Mouse (Mus musculus): ENCODE measurements around the gene Asxl2.
"Not testable (repeated sequence)": the region's sequence is repeated elsewhere in the genome, so short reads cannot be mapped to it uniquely, and the experiment has no call there.

- TF ChIP-seq CTCF (IDR thresholded peaks at IDR 0.05; ENCODE audit: borderline replicate concordance, control insufficient read depth, extremely low read depth, insufficient read depth, low read length, poor library complexity); POLR2A (IDR thresholded peaks at IDR 0.05; ENCODE audit: control insufficient read depth, extremely low read depth, insufficient read depth, low read length, poor library complexity): not testable (repeated sequence)
Measured at GRCm38 (mm10) chr12:3535446-3535845, 108.8 kb downstream of the Asxl2 start.
